Mouse (Mus musculus): Measurements from ENCODE around the gene Ccdc7a. TPM values are rescaled to one million over a fixed set of nuclear protein-coding genes. Genes with fewer than 3 reads are reported as not detected.
A peak's percentile ranks its signal among the peaks of the same experiment; 100 is the strongest.

Ccdc7a gene
- total RNA-seq, 1 experiment from 2014 or later, result not detected

- no peak for ATAC-seq (replicated peaks; ENCODE audit: low read depth, poor library complexity, severe bottlenecking)
Measured at GRCm38 (mm10) chr8:128688679-128689078, 376.6 kb downstream of the Ccdc7a start.

GRCm38 (mm10) chr8:128686429-128686990 lies 378.8 kb downstream of the Ccdc7a start:
- peak; percentile 9; the same call in 1 of the 2 replicates for ATAC-seq (replicated peaks; ENCODE audit: low read depth, poor library complexity, severe bottlenecking)

DNA sequence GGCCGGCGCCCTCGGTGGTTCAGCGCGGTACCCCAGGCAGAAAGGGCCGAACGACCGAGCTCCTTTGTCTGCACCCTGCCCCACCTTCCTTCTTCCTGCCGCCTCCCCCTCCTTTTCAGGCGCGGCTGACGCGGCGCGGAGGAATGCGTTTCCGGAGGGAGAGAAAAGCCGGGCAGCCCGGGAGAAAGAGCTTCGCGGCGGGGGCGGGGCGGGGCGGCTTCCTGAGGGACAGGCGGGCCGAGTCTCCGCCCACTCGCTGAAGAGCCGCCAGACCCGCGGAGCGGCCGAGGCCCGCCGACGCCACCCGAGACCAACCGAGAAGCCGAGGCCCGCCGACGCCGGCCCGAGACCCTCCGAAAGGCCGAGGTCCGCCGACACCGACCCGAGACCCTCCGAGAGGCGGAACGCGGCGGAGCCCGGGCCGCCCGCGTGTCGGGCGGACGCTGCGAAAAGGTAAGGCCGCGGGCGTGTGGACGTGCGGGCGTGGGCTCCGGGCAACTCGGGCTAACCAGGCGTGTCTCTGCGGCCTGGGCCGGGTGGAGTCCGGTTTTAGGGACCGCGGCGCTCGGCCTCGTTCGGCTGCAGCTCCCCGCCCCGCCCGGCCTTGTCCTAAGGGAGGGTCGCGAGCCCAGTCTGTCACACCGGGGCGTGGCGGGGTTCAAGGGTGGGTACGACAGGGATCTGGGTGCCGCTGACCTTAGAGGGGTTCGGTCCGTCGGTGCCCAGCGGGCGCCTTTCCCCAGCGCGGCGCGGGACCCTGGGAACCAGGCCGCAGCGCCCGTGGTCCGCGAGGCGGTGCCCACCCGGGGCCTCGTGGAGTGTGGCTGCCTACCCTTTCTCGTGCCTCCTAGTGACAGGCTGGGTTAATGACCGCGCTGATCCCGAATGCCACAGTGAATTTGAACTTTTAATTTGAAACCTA lies 379.5 kb downstream of the Ccdc7a start, which contains the start of gene Itgb1:
Gene Itgb1, plus strand, starts transcription at position 148 of the 922 bp plus-strand sequence.
- ATAC-seq (replicated peaks; ENCODE audit: low read depth, poor library complexity, severe bottlenecking), result peak; percentile 73

DNA sequence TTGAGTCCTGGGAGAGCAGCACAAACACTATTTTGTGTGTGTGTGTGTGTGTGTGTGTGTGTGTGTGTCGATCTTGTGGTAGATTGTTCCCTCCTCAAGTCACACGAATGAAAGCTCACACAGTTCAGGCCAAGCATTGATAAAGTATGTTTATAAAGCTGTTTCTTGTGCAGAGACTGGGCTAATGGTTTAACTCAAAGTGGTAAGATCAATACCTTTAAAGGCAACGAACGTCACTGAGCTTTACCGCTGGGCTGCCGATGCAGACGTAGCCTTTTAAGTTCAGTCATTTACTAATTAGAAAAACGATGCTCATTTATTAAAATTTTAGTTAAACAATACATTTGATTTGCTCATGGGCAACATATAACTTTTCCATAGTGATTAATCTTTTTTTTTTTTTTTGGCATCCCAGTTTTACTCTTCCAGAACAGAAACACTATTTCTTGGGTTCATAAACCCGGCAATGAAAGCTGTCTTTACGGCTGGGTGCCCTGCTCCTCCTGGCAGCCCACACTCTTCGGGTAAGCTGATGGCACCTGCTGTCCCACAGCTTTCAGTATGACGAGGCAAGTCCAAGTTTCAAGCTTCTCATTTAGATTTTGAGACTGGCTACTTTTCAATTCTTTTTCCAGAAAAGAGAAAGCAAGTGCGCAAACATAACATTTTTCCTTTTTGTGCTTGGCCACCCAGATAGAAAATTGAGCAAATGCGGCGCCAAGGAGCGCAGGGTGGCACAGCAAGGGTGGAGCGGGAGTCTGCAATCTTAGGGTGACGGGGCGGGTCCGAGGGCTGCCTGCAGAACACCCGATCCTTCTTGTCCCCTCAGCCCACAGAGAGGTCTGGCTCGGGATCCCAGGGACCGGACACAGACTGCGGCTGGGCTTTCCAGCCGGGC lies 380.5 kb downstream of the Ccdc7a start:
- ATAC-seq (replicated peaks; ENCODE audit: low read depth, poor library complexity, severe bottlenecking), result no peak

Other genes starting within 250 kb of the Ccdc7a start
- gene Ccdc7b, start 1.6 kb upstream of the Ccdc7a start, total RNA-seq (2017), result not detected in 2 replicates
- not detected in 2 replicates for gene Gm10999, start 66.1 kb upstream of the Ccdc7a start, total RNA-seq (2017)
- gene 2610044O15Rik8, start 168.9 kb upstream of the Ccdc7a start, total RNA-seq (2017), result 23.7 and 34.7 TPM in 2 replicates